Mouse (Mus musculus): ENCODE data around the gene Tmem151b.

DNA sequence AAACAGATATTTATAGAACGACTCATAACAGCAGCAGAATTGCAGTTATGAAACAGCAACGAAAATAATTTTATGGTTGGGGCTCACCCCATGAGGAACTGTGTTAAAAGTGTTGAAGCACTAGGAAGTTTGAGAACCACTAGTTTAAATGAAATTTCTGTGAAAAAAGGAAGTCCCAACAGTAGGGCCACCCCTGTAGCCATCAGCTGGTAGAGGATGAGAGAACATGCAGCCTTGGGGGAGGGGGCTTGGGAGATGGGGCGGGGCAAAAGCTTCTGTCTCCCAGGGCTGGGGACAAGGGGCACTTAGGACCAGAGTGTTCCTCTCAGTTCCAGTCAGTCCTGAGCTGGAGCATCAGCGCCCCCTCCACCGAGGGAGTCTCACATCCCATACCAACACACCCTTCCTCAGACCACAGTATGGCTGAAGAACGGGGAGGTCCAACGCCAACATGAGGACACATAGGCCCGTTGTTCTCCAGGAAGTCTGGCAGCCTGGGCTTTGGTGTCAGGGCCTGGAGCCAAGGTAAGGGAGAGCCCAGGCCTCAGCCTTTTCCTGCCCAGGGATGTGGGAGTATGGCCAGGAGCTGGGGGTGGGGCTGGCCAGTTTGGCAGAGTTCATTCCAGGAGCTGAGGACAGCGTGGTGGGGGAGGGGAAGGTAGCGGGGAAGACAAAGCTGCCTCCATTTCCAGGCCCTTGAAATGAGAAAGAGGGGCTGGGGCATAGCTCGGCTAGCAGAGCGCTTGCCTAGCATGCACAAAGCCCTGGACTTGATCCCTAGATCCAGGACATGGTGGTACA is 34.8 kb upstream of the Tmem151b start:
- no peak for TF ChIP-seq CTCF (IDR thresholded peaks at IDR 0.05; ENCODE audit: insufficient read depth, low read depth, low read length)
- TF ChIP-seq POLR2A (IDR thresholded peaks at IDR 0.05; ENCODE audit: insufficient read depth, low read depth, low read length): no peak
